Mouse (Mus musculus) lung, adult 2 months (tissue): ENCODE data around the gene Oprd1.

Experiments used
- CTCF ChIP-seq: fragments of 200-500 bp; IDR thresholded peaks from 2 replicates; pipeline ENCODE4 v1.5.1; 2011; ENCODE audit warnings: mild to moderate bottlenecking, low read length, control low read depth; ENCODE audit not compliant: insufficient read depth
- POLR2A ChIP-seq: fragments of 200-500 bp; IDR thresholded peaks from 2 replicates; pipeline ENCODE4 v1.6.1; 2011; ENCODE audit warnings: low read depth, mild to moderate bottlenecking, control low read depth, low read length, borderline replicate concordance; ENCODE audit errors: extremely low read depth

DNA sequence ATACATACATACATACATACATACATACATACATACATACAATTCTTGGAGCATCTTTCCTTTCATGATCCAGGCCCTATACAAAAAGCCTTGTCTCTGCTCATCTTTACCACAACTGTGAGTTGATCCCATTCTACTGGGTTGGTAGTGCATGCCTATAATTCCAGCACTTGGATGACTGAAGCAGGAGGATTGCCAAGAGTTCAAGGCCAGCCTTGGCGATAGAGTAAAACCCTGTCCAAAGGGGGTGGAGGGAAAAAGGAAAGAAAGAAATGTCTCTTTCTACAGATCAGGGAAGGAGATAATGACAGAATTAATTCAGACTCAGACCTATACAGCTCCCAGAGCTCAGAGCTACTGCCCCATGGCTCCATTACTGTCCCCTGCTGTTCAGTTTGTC is 21.1 kb downstream of the Oprd1 start:
- TF ChIP-seq CTCF (no peak), POLR2A (no peak)
